Mouse (Mus musculus): ENCODE measurements around the gene Gpx7. TPM values are rescaled to one million over a fixed set of nuclear protein-coding genes. Genes with fewer than 3 reads are reported as not detected.

Gpx7 gene
- 0.82 TPM for polyA plus RNA-seq (2014; fragmentation: Illumina TruSeq; extraction: RNeasy Lipid Tissue Mini Kit (QIAGEN cat#74804); ENCODE audit: low read depth, low replicate concordance)

GRCm38 (mm10) chr4:108406861-108407401 lies at the start of gene Gpx7:
Gene Gpx7 (minus strand): TSS chr4:108406961.

GRCm38 (mm10) chr4:108383183-108383714 lies 23.5 kb downstream of the Gpx7 start, which contains the start of gene Shisal2a:
Gene Shisal2a (minus strand): TSS chr4:108383349.

Other genes starting within 250 kb of the Gpx7 start
- gene Echdc2, start 241.5 kb downstream of the Gpx7 start, polyA plus RNA-seq (2014; fragmentation: Illumina TruSeq; extraction: RNeasy Lipid Tissue Mini Kit (QIAGEN cat#74804); ENCODE audit: low read depth, low replicate concordance), result 6.5 TPM
- gene Zyg11a, start 188.9 kb downstream of the Gpx7 start, polyA plus RNA-seq (2014; fragmentation: Illumina TruSeq; extraction: RNeasy Lipid Tissue Mini Kit (QIAGEN cat#74804); ENCODE audit: low read depth, low replicate concordance), result not detected
- 54.5 TPM for gene Zyg11b, start 105.9 kb downstream of the Gpx7 start, polyA plus RNA-seq (2014; fragmentation: Illumina TruSeq; extraction: RNeasy Lipid Tissue Mini Kit (QIAGEN cat#74804); ENCODE audit: low read depth, low replicate concordance)
- gene Coa7, start 78.8 kb downstream of the Gpx7 start, polyA plus RNA-seq (2014; fragmentation: Illumina TruSeq; extraction: RNeasy Lipid Tissue Mini Kit (QIAGEN cat#74804); ENCODE audit: low read depth, low replicate concordance), result 7.8 TPM
- not detected for gene Shisal2a, start 23.6 kb downstream of the Gpx7 start, polyA plus RNA-seq (2014; fragmentation: Illumina TruSeq; extraction: RNeasy Lipid Tissue Mini Kit (QIAGEN cat#74804); ENCODE audit: low read depth, low replicate concordance)
- gene Tut4, start 52.5 kb upstream of the Gpx7 start, polyA plus RNA-seq (2014; fragmentation: Illumina TruSeq; extraction: RNeasy Lipid Tissue Mini Kit (QIAGEN cat#74804); ENCODE audit: low read depth, low replicate concordance), result 62.6 TPM
- gene Prpf38a, start 172.4 kb upstream of the Gpx7 start, polyA plus RNA-seq (2014; fragmentation: Illumina TruSeq; extraction: RNeasy Lipid Tissue Mini Kit (QIAGEN cat#74804); ENCODE audit: low read depth, low replicate concordance), result 68.6 TPM
- gene Orc1, start 172.5 kb upstream of the Gpx7 start, polyA plus RNA-seq (2014; fragmentation: Illumina TruSeq; extraction: RNeasy Lipid Tissue Mini Kit (QIAGEN cat#74804); ENCODE audit: low read depth, low replicate concordance), result 6.3 TPM
- 64.3 TPM for gene Cc2d1b, start 213.0 kb upstream of the Gpx7 start, polyA plus RNA-seq (2014; fragmentation: Illumina TruSeq; extraction: RNeasy Lipid Tissue Mini Kit (QIAGEN cat#74804); ENCODE audit: low read depth, low replicate concordance)